ENCODE assay signal across 25 mouse cellular contexts in the genomic region with DNA sequence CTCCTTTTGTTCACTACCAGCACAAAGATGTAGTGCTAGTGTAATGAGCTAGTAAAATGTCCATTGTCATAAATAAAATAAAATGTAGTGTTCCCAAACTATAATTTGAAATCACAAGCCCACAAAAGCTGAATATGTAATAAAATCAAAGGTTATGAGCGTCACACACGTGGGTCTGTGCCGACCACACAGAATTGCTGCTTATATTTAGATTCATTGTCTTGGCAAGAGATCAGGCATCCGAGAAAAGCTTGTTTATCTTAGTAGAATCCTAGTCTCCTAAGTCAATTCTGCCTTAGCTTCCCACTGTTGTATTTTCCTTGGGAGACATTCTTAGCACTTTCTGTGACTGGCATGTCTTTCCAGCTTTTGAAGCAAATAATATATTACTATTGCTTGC.
A peak's percentile ranks its signal among the peaks of the same experiment; 100 is the strongest.
DNase-seq lines count a peak whose midpoint lies in the region; ATAC-seq and TF ChIP-seq lines count a peak whose summit lies in the region.
"Had no signal": no experiment of that assay in that cellular context is flagged by ENCODE, and none has a peak within 500 bp of the region (broad histone marks: within the 10 kb centered on the region; RNA-seq: fewer than 3 reads in every experiment).

No protein-coding gene starts in this region.

- H3K4me1 ChIP-seq in lung, embryonic 14.5 days (ENCODE audit: insufficient read depth): no peaks in the 10 kb centered on the region
- H3K4me1 ChIP-seq in lung, postnatal 0 days (ENCODE audit: insufficient read depth, low read depth, low read length): no peaks in the 10 kb centered on the region
- H3K4me1 ChIP-seq: embryonic facial prominence, embryonic 12.5 days; embryonic facial prominence, embryonic 15.5 days; heart, embryonic 10.5 days; heart, embryonic 13.5 days had no signal

- TF ChIP-seq EP300 in lung, postnatal 0 days (IDR thresholded peaks at IDR 0.05): no peak

- 29% methylated on average over 4 of the region's 4 CpGs for WGBS in lung, embryonic 14.5 days
- 41% methylated on average over 4 of the region's 4 CpGs for WGBS in lung, postnatal 0 days

- H3K9me3 ChIP-seq in lung, embryonic 14.5 days (ENCODE audit: low read depth, low read length): no peaks in the 10 kb centered on the region
- H3K9me3 ChIP-seq in lung, postnatal 0 days (ENCODE audit: low read length): no peaks in the 10 kb centered on the region
- H3K9me3 ChIP-seq: embryonic facial prominence, embryonic 12.5 days; embryonic facial prominence, embryonic 15.5 days; heart, embryonic 10.5 days; heart, embryonic 13.5 days had no signal

- DNase-seq in kidney, postnatal 10 days: peak; percentile 9
- no peak for DNase-seq in kidney, postnatal 25 days
- peak; percentile 89 for DNase-seq in lung, embryonic 14.5 days
- DNase-seq in lung, postnatal 14 days: no peak
- peak; percentile 8 for DNase-seq in lung, postnatal 0 days (ENCODE audit: low spot score)
- DNase-seq in lung, postnatal 4 days: no peak
- DNase-seq: adrenal gland, adult 2 months; adrenal gland, postnatal 14 days; cerebellum, adult 11 months; cerebellum, adult 2 months; cerebellum, adult 9-11 months; cerebellum, postnatal 25 days; forebrain, postnatal 0 days; gastrocnemius, postnatal 10 days; gastrocnemius, postnatal 36 days; heart, adult 2 months; heart, postnatal 14 days; heart, postnatal 4 days had no signal

- no peak overlapping the region for H3K4me2 ChIP-seq in lung, embryonic 14.5 days
- H3K4me2 ChIP-seq in lung, postnatal 0 days (replicated peaks; ENCODE audit: low read depth, low read length): no peak overlapping the region
- H3K4me2 ChIP-seq: embryonic facial prominence, embryonic 12.5 days; embryonic facial prominence, embryonic 15.5 days; heart, embryonic 13.5 days; hindbrain, embryonic 14.5 days had no signal

- peak; percentile 81 for ATAC-seq in lung, embryonic 14.5 days (ENCODE audit: insufficient read depth)
- no peak for ATAC-seq in lung, postnatal 0 days
- ATAC-seq: CD4-positive, CD25-positive, alpha-beta regulatory T cell, adult 4 months; forebrain, embryonic 14.5 days; forebrain, postnatal 0 days had no signal

- no peak overlapping the region for H3K4me3 ChIP-seq in lung, embryonic 14.5 days (ENCODE audit: low read depth, low read length)
- H3K4me3 ChIP-seq in lung, postnatal 0 days (ENCODE audit: low read depth, low read length): no peak overlapping the region
- H3K4me3 ChIP-seq: embryonic facial prominence, embryonic 12.5 days; embryonic facial prominence, embryonic 15.5 days; heart, adult 2 months; heart, embryonic 10.5 days; heart, embryonic 13.5 days had no signal

- no peak for TF ChIP-seq CTCF in lung, embryonic 14.5 days (IDR thresholded peaks at IDR 0.05; ENCODE audit: low read depth)
- no peak for TF ChIP-seq CTCF in lung, postnatal 0 days (IDR thresholded peaks at IDR 0.05)

- H3K27ac ChIP-seq in lung, embryonic 14.5 days (ENCODE audit: low read depth): 0 out of 2 replicates have a peak overlapping the region, but pooled peaks have one; percentile 2
- H3K27ac ChIP-seq in lung, postnatal 0 days (ENCODE audit: low read length): no peak overlapping the region
- H3K27ac ChIP-seq: embryonic facial prominence, embryonic 12.5 days; embryonic facial prominence, embryonic 15.5 days; heart, adult 2 months; heart, embryonic 10.5 days; heart, embryonic 13.5 days; hindbrain, embryonic 14.5 days had no signal

- no peak overlapping the region for H3K9ac ChIP-seq in lung, embryonic 14.5 days
- no peak overlapping the region for H3K9ac ChIP-seq in lung, postnatal 0 days (replicated peaks; ENCODE audit: low read depth)
- H3K9ac ChIP-seq: embryonic facial prominence, embryonic 12.5 days; embryonic facial prominence, embryonic 15.5 days; forebrain, postnatal 0 days; heart, embryonic 13.5 days; hindbrain, embryonic 14.5 days had no signal

- H3K27me3 ChIP-seq in lung, embryonic 14.5 days (ENCODE audit: insufficient read depth, low read length): no peaks in the 10 kb centered on the region
- H3K27me3 ChIP-seq in lung, postnatal 0 days (replicated peaks; ENCODE audit: insufficient read depth, low read length): no peaks in the 10 kb centered on the region
- H3K27me3 ChIP-seq: embryonic facial prominence, embryonic 12.5 days; embryonic facial prominence, embryonic 15.5 days; heart, embryonic 13.5 days had no signal

- no peaks in the 10 kb centered on the region for H3K36me3 ChIP-seq in lung, embryonic 14.5 days (ENCODE audit: insufficient read depth)
- H3K36me3 ChIP-seq in lung, postnatal 0 days (ENCODE audit: insufficient read depth, low read length): no peaks in the 10 kb centered on the region
- H3K36me3 ChIP-seq: embryonic facial prominence, embryonic 12.5 days; embryonic facial prominence, embryonic 15.5 days; heart, embryonic 10.5 days; heart, embryonic 13.5 days had no signal

Comparison
In these comparisons a context has a peak if more than half of its experiments do, and no peak if none do; other contexts are left out.
1. DNase-seq: peak in kidney, postnatal 10 days (single experiment), lung, embryonic 14.5 days (single experiment) and lung, postnatal 0 days (single experiment); none in kidney, postnatal 25 days (0 of 2), lung, postnatal 14 days (single experiment) and lung, postnatal 4 days (0 of 2).